Mouse (Mus musculus): ENCODE results near the gene Fbxo36. TPM values are rescaled to one million over a fixed set of nuclear protein-coding genes. Genes with fewer than 3 reads are reported as not detected.

The Fbxo36 gene
- total and polyA plus RNA-seq, 2 experiments from 2014 or later, result 8.3 to 12.8 TPM

GRCm38 (mm10) chr1:84848801-84849455 is 9.3 kb downstream of the Fbxo36 start:
- no peaks in the 10 kb centered on the region for H3K9me3 ChIP-seq (replicated peaks; ENCODE audit: control insufficient read depth, low read length)
- 89% methylated on average over 6 of the region's 6 CpGs for WGBS

GRCm38 (mm10) chr1:84849804-84850203 is 10.2 kb downstream of the Fbxo36 start:
- Histone ChIP-seq H3K9me3 (replicated peaks; ENCODE audit: control insufficient read depth, low read length) (no peaks in the 10 kb centered on the region), H3K9ac (replicated peaks; ENCODE audit: low read depth, low read length) (no peak overlapping the region), H3K4me2 (ENCODE audit: low read depth, low read length) (no peak overlapping the region), H3K36me3 (replicated peaks; ENCODE audit: control insufficient read depth, insufficient read depth, low read length) (no peaks in the 10 kb centered on the region), H3K4me3 (ENCODE audit: low read depth, low read length) (no peak overlapping the region), H3K27me3 (ENCODE audit: control insufficient read depth, insufficient read depth, low read length) (no peaks in the 10 kb centered on the region), H3K4me1 (ENCODE audit: control insufficient read depth, insufficient read depth) (no peaks in the 10 kb centered on the region), H3K27ac (ENCODE audit: low read depth) (no peak overlapping the region)
- DNase-seq (ENCODE audit: low spot score) (no peak), ATAC-seq (ENCODE audit: insufficient read depth, low read depth) (no peak)
- 88% methylated on average over 7 of the region's 7 CpGs for WGBS
- no peak for TF ChIP-seq EP300 (IDR thresholded peaks at IDR 0.05; ENCODE audit: low read depth)
- TF ChIP-seq CTCF (IDR thresholded peaks at IDR 0.05; ENCODE audit: low read depth), result no peak

More at GRCm38 (mm10) chr1:84848801-84849455, 9.3 kb downstream of the Fbxo36 start:
- H3K4me1 ChIP-seq (ENCODE audit: control insufficient read depth, insufficient read depth), result no peaks in the 10 kb centered on the region
- H3K4me2 ChIP-seq (ENCODE audit: low read depth, low read length), result no peak overlapping the region
- no peak for TF ChIP-seq CTCF (IDR thresholded peaks at IDR 0.05; ENCODE audit: low read depth)
- no peak for TF ChIP-seq EP300 (IDR thresholded peaks at IDR 0.05; ENCODE audit: low read depth)
- H3K36me3 ChIP-seq (replicated peaks; ENCODE audit: control insufficient read depth, insufficient read depth, low read length), result no peaks in the 10 kb centered on the region
- DNase-seq (ENCODE audit: low spot score) (no peak), ATAC-seq (ENCODE audit: insufficient read depth, low read depth) (no peak)
- no peaks in the 10 kb centered on the region for H3K27me3 ChIP-seq (ENCODE audit: control insufficient read depth, insufficient read depth, low read length)
- no peak overlapping the region for H3K4me3 ChIP-seq (ENCODE audit: low read depth, low read length)
- no peak overlapping the region for H3K9ac ChIP-seq (replicated peaks; ENCODE audit: low read depth, low read length)
- H3K27ac ChIP-seq (ENCODE audit: low read depth), result no peak overlapping the region

DNA sequence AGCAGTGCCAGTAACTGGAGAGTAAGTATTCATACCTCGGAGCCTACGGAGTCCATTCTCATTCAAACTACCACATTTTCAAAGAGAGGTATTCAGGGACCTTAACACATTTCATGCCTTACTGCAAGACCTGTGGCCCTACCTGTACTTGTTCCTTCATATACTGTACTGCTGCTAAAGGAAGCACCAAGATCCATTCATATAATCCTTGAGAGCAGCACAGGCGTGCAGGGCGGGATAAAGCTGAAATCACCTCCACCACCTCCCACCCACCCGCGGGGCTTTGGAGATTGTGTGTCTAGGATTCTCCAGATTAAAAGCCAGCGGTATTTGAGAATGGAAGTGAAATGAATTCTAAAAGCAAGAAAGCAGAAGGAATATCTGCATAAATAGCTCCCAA is 10.8 kb downstream of the Fbxo36 start:
- Histone ChIP-seq H3K9me3 (replicated peaks; ENCODE audit: control insufficient read depth, low read length) (no peaks in the 10 kb centered on the region), H3K4me3 (ENCODE audit: low read depth, low read length) (no peak overlapping the region), H3K27ac (ENCODE audit: low read depth) (no peak overlapping the region), H3K4me2 (ENCODE audit: low read depth, low read length) (no peak overlapping the region), H3K27me3 (ENCODE audit: control insufficient read depth, insufficient read depth, low read length) (no peaks in the 10 kb centered on the region), H3K4me1 (ENCODE audit: control insufficient read depth, insufficient read depth) (no peaks in the 10 kb centered on the region), H3K9ac (replicated peaks; ENCODE audit: low read depth, low read length) (no peak overlapping the region), H3K36me3 (replicated peaks; ENCODE audit: control insufficient read depth, insufficient read depth, low read length) (no peaks in the 10 kb centered on the region)
- DNase-seq (ENCODE audit: low spot score) (no peak), ATAC-seq (ENCODE audit: insufficient read depth, low read depth) (no peak)
- TF ChIP-seq EP300 (IDR thresholded peaks at IDR 0.05; ENCODE audit: low read depth), result no peak
- no peak for TF ChIP-seq CTCF (IDR thresholded peaks at IDR 0.05; ENCODE audit: low read depth)
- WGBS, result 85% methylated on average over 7 of the region's 7 CpGs

- ATAC-seq (ENCODE audit: insufficient read depth, low read depth) (no peak), DNase-seq (ENCODE audit: low spot score) (no peak)
- Histone ChIP-seq H3K4me2 (ENCODE audit: low read depth, low read length) (no peak overlapping the region), H3K9me3 (replicated peaks; ENCODE audit: control insufficient read depth, low read length) (no peaks in the 10 kb centered on the region), H3K4me1 (ENCODE audit: control insufficient read depth, insufficient read depth) (no peaks in the 10 kb centered on the region), H3K36me3 (replicated peaks; ENCODE audit: control insufficient read depth, insufficient read depth, low read length) (no peaks in the 10 kb centered on the region), H3K4me3 (ENCODE audit: low read depth, low read length) (no peak overlapping the region), H3K27me3 (ENCODE audit: control insufficient read depth, insufficient read depth, low read length) (no peaks in the 10 kb centered on the region), H3K27ac (ENCODE audit: low read depth) (no peak overlapping the region), H3K9ac (replicated peaks; ENCODE audit: low read depth, low read length) (no peak overlapping the region)
- 38% methylated on average over 9 of the region's 9 CpGs for WGBS
- TF ChIP-seq CTCF (IDR thresholded peaks at IDR 0.05; ENCODE audit: low read depth) (no peak), EP300 (IDR thresholded peaks at IDR 0.05; ENCODE audit: low read depth) (no peak)
These were observed 12.0 kb downstream of the Fbxo36 start for GRCm38 (mm10) chr1:84851512-84852235.

- DNase-seq (ENCODE audit: low spot score) (no peak), ATAC-seq (ENCODE audit: insufficient read depth, low read depth) (no peak)
- Histone ChIP-seq H3K9ac (replicated peaks; ENCODE audit: low read depth, low read length) (no peak overlapping the region), H3K27ac (ENCODE audit: low read depth) (no peak overlapping the region), H3K9me3 (replicated peaks; ENCODE audit: control insufficient read depth, low read length) (no peaks in the 10 kb centered on the region), H3K36me3 (replicated peaks; ENCODE audit: control insufficient read depth, insufficient read depth, low read length) (no peaks in the 10 kb centered on the region), H3K27me3 (ENCODE audit: control insufficient read depth, insufficient read depth, low read length) (no peaks in the 10 kb centered on the region), H3K4me1 (ENCODE audit: control insufficient read depth, insufficient read depth) (no peaks in the 10 kb centered on the region), H3K4me3 (ENCODE audit: low read depth, low read length) (no peak overlapping the region), H3K4me2 (ENCODE audit: low read depth, low read length) (no peak overlapping the region)
- WGBS, result 70% methylated on average over 1 of the region's 1 CpGs
- no peak for TF ChIP-seq CTCF (IDR thresholded peaks at IDR 0.05; ENCODE audit: low read depth)
- TF ChIP-seq EP300 (IDR thresholded peaks at IDR 0.05; ENCODE audit: low read depth), result no peak
These were observed 14.1 kb downstream of the Fbxo36 start for GRCm38 (mm10) chr1:84853721-84854120.
